Mouse (Mus musculus) lung, embryonic 14.5 days (tissue): ENCODE measurements around the gene Rreb1. TPM values are rescaled to one million over a fixed set of nuclear protein-coding genes. Genes with fewer than 3 reads are reported as not detected.

Experiments
- ATAC-seq: fragments of 200-750 bp; cut with Nextera tagmentation; 2 replicates; pipeline ENCODE4 v1.8.0; 2017; ENCODE audit warnings: mild to moderate bottlenecking, moderate TSS enrichment, moderate library complexity; ENCODE audit not compliant: insufficient read depth
- DNase-seq: peaks from one replicate; pipeline ENCODE4 v3.0.0-alpha.2; 2015
- H3K27ac ChIP-seq: fragments of 300-500 bp; sonication (generic); 2 replicates; pipeline ENCODE4 v1.5.1; 2014; ENCODE audit warnings: low read depth, mild to moderate bottlenecking, moderate library complexity
- H3K27me3 ChIP-seq: fragments of 300-500 bp; sonication (generic); 2 replicates; pipeline ENCODE4 v1.6.1; 2014; ENCODE audit warnings: low read length, control low read depth; ENCODE audit not compliant: insufficient read depth
- H3K36me3 ChIP-seq: fragments of 300-500 bp; sonication (generic); 2 replicates; pipeline ENCODE4 v1.6.1; 2014; ENCODE audit warnings: control low read depth; ENCODE audit not compliant: insufficient read depth
- H3K4me1 ChIP-seq: fragments of 300-500 bp; sonication (generic); 2 replicates; pipeline ENCODE4 v1.6.1; 2014; ENCODE audit warnings: antibody characterized with exemption, control low read depth; ENCODE audit not compliant: insufficient read depth
- H3K4me2 ChIP-seq: fragments of 300-500 bp; sonication (generic); 2 replicates; pipeline ENCODE4 v1.6.1; 2014; ENCODE audit warnings: mild to moderate bottlenecking
- H3K4me3 ChIP-seq: fragments of 300-500 bp; sonication (generic); 2 replicates; pipeline ENCODE4 v1.5.1; 2014; ENCODE audit warnings: low read depth, low read length
- H3K9ac ChIP-seq: fragments of 300-500 bp; sonication (generic); 2 replicates; pipeline ENCODE4 v1.6.1; 2014
- H3K9me3 ChIP-seq: fragments of 300-500 bp; sonication (generic); 2 replicates; pipeline ENCODE4 v1.6.1; 2016; ENCODE audit warnings: low read depth, low read length, control low read depth
- CTCF ChIP-seq: IDR thresholded peaks from 2 replicates; pipeline ENCODE4 v1.5.1; 2016; ENCODE audit warnings: antibody characterized with exemption, low read depth
- WGBS: fragments of 180-500 bp; shearing (Covaris S2); extraction: QIAGEN DNeasy Blood & Tissue Kit; methylation state at CpG from one replicate; pipeline ENCODE4 v1.1.7; 2014; 5-methylcytosine and 5-hydroxymethylcytosine counted together
- polyA plus RNA-seq: library from polyadenylated mRNA; unstranded; fragments of >200 nt; fragmentation: Nextera tagmentation; extraction: Ambion mirVana; gene quantifications from 2 replicates; pipeline ENCODE4 v1.2.1, GENCODE M21; 2014

Gene Rreb1
- polyA plus RNA-seq, 1 experiment from 2014 or later: 22.5 TPM

GRCm38 (mm10) chr13:37798811-37799210 is 20.6 kb downstream of the Rreb1 start:
- Histone ChIP-seq H3K4me3 (no peak overlapping the region), H3K4me1 (peaks cover 7% of the 10 kb centered on the region; the same call in 1 of the 2 replicates), H3K4me2 (no peak overlapping the region), H3K9ac (no peak overlapping the region), H3K9me3 (no peaks in the 10 kb centered on the region), H3K27me3 (no peaks in the 10 kb centered on the region), H3K27ac (no peak overlapping the region), H3K36me3 (no peaks in the 10 kb centered on the region)
- ATAC-seq (no peak), DNase-seq (no peak)
- 92% methylated on average over 8 of the region's 8 CpGs for WGBS
- TF ChIP-seq CTCF: no peak

- Histone ChIP-seq H3K27me3 (no peaks in the 10 kb centered on the region), H3K4me3 (no peak overlapping the region), H3K36me3 (no peaks in the 10 kb centered on the region), H3K4me2 (no peak overlapping the region), H3K9ac (no peak overlapping the region), H3K9me3 (no peaks in the 10 kb centered on the region), H3K27ac (no peak overlapping the region), H3K4me1 (peaks cover 7% of the 10 kb centered on the region; the same call in 1 of the 2 replicates)
- TF ChIP-seq CTCF: no peak
- DNase-seq: no peak
- WGBS: 61% methylated on average over 9 of the region's 9 CpGs
- no peak for ATAC-seq
These were observed 21.2 kb downstream of the Rreb1 start for GRCm38 (mm10) chr13:37799413-37799812.

GRCm38 (mm10) chr13:37801101-37802075 is 23.2 kb downstream of the Rreb1 start:
- Histone ChIP-seq H3K36me3 (no peaks in the 10 kb centered on the region), H3K27me3 (no peaks in the 10 kb centered on the region), H3K4me1 (peaks cover 7% of the 10 kb centered on the region; the same call in 1 of the 2 replicates), H3K27ac (no peak overlapping the region), H3K9me3 (no peaks in the 10 kb centered on the region), H3K4me3 (no peak overlapping the region), H3K9ac (no peak overlapping the region), H3K4me2 (no peak overlapping the region)
- WGBS: 54% methylated on average over 11 of the region's 11 CpGs
- ATAC-seq: no peak
- TF ChIP-seq CTCF: no peak
- no peak for DNase-seq

GRCm38 (mm10) chr13:37802246-37803003 is 24.2 kb downstream of the Rreb1 start:
- no peak overlapping the region for H3K4me3 ChIP-seq

GRCm38 (mm10) chr13:37803244-37803643 is 25.0 kb downstream of the Rreb1 start:
- DNase-seq (no peak), ATAC-seq (no peak)
- no peak overlapping the region for H3K9ac ChIP-seq
- H3K36me3 ChIP-seq: no peaks in the 10 kb centered on the region
- 80% methylated on average over 5 of the region's 5 CpGs for WGBS
- H3K4me1 ChIP-seq: peaks cover 7% of the 10 kb centered on the region; the same call in 1 of the 2 replicates
- no peaks in the 10 kb centered on the region for H3K9me3 ChIP-seq
- no peak overlapping the region for H3K4me3 ChIP-seq
- H3K4me2 ChIP-seq: no peak overlapping the region
- no peak for TF ChIP-seq CTCF
- H3K27ac ChIP-seq: no peak overlapping the region
- no peaks in the 10 kb centered on the region for H3K27me3 ChIP-seq

More at GRCm38 (mm10) chr13:37802246-37803003, 24.2 kb downstream of the Rreb1 start:
- DNase-seq: no peak
- H3K27me3 ChIP-seq: no peaks in the 10 kb centered on the region
- H3K9ac ChIP-seq: no peak overlapping the region
- 29% methylated on average over 6 of the region's 6 CpGs for WGBS
- no peak overlapping the region for H3K4me2 ChIP-seq
- H3K9me3 ChIP-seq: no peaks in the 10 kb centered on the region
- TF ChIP-seq CTCF: no peak
- H3K27ac ChIP-seq: no peak overlapping the region
- peaks cover 7% of the 10 kb centered on the region; the same call in 1 of the 2 replicates for H3K4me1 ChIP-seq
- no peak for ATAC-seq
- no peaks in the 10 kb centered on the region for H3K36me3 ChIP-seq

GRCm38 (mm10) chr13:37804023-37804422 is 25.8 kb downstream of the Rreb1 start:
- H3K4me1 ChIP-seq: peaks cover 7% of the 10 kb centered on the region; the same call in 1 of the 2 replicates
- H3K36me3 ChIP-seq: no peaks in the 10 kb centered on the region
- no peak for TF ChIP-seq CTCF
- H3K27me3 ChIP-seq: no peaks in the 10 kb centered on the region
- no peak overlapping the region for H3K9ac ChIP-seq
- no peak overlapping the region for H3K4me2 ChIP-seq
- DNase-seq (no peak), ATAC-seq (no peak)
- no peak overlapping the region for H3K4me3 ChIP-seq
- WGBS: 69% methylated on average over 5 of the region's 5 CpGs
- H3K9me3 ChIP-seq: no peaks in the 10 kb centered on the region
- H3K27ac ChIP-seq: no peak overlapping the region

- Histone ChIP-seq H3K4me2 (no peak overlapping the region), H3K9me3 (no peaks in the 10 kb centered on the region), H3K36me3 (no peaks in the 10 kb centered on the region), H3K4me3 (no peak overlapping the region), H3K27ac (no peak overlapping the region), H3K4me1 (no peaks in the 10 kb centered on the region), H3K9ac (no peak overlapping the region), H3K27me3 (no peaks in the 10 kb centered on the region)
- no peak for TF ChIP-seq CTCF
- DNase-seq (no peak), ATAC-seq (no peak)
- 56% methylated on average over 9 of the region's 9 CpGs for WGBS
These were observed 36.8 kb downstream of the Rreb1 start for GRCm38 (mm10) chr13:37815001-37815400.
